Mouse (Mus musculus) E14TG2a.4 (cell line): ENCODE measurements around the gene Ccnl1.

Experiments used
- CTCF ChIP-seq: conservative IDR thresholded peaks from 2 replicates; pipeline ENCODE4 v1.5.1; 2014; ENCODE audit warnings: low read length
- NANOG ChIP-seq: IDR thresholded peaks from 2 replicates; pipeline ENCODE4 v1.6.1; 2014; ENCODE audit warnings: borderline replicate concordance, low read length, mixed read lengths
- POU5F1 ChIP-seq: IDR thresholded peaks from 2 replicates; pipeline ENCODE4 v1.6.1; 2014; ENCODE audit warnings: low read length, borderline replicate concordance

GRCm38 (mm10) chr3:66000400-66000799 lies 42.4 kb upstream of the Ccnl1 start:
- TF ChIP-seq CTCF (no peak), NANOG (no peak), POU5F1 (no peak)
